Mouse (Mus musculus) heart, postnatal 0 days (tissue): ENCODE measurements around the gene Trem1. TPM values are rescaled to one million over a fixed set of nuclear protein-coding genes. Genes with fewer than 3 reads are reported as not detected.

Experiments used
- ATAC-seq: fragments of 200-750 bp; cut with Nextera tagmentation; 2 replicates; pipeline ENCODE4 v1.8.0; 2017; ENCODE audit warnings: low read depth, moderate number of reproducible peaks, moderate library complexity; ENCODE audit not compliant: insufficient read depth
- DNase-seq: peaks from one replicate; pipeline ENCODE4 v3.0.0-alpha.2; 2016; ENCODE audit warnings: low spot score
- H3K27ac ChIP-seq: fragments of 300-500 bp; sonication (generic); 2 replicates; pipeline ENCODE4 v1.5.1; 2014; ENCODE audit warnings: low read depth, mild to moderate bottlenecking
- H3K27me3 ChIP-seq: fragments of 300-500 bp; sonication (generic); 2 replicates; pipeline ENCODE4 v1.6.1; 2014; ENCODE audit warnings: low read length, mixed read lengths; ENCODE audit not compliant: control insufficient read depth, insufficient read depth
- H3K36me3 ChIP-seq: fragments of 300-500 bp; sonication (generic); replicated peaks from 2 replicates; pipeline ENCODE4 v1.6.1; 2014; ENCODE audit warnings: low read length, mixed read lengths; ENCODE audit not compliant: control insufficient read depth, insufficient read depth
- H3K4me1 ChIP-seq: fragments of 300-500 bp; sonication (generic); 2 replicates; pipeline ENCODE4 v1.6.1; 2014; ENCODE audit warnings: antibody characterized with exemption; ENCODE audit not compliant: control insufficient read depth, insufficient read depth
- H3K4me2 ChIP-seq: fragments of 300-500 bp; sonication (generic); 2 replicates; pipeline ENCODE4 v1.6.1; 2014; ENCODE audit warnings: low read depth, mild to moderate bottlenecking, low read length, moderate library complexity
- H3K4me3 ChIP-seq: fragments of 300-500 bp; sonication (generic); 2 replicates; pipeline ENCODE4 v1.5.1; 2014; ENCODE audit warnings: low read depth, low read length
- H3K9ac ChIP-seq: fragments of 300-500 bp; sonication (generic); replicated peaks from 2 replicates; pipeline ENCODE4 v1.6.1; 2014; ENCODE audit warnings: low read depth, low read length, mixed read lengths
- H3K9me3 ChIP-seq: fragments of 300-500 bp; sonication (generic); replicated peaks from 2 replicates; pipeline ENCODE4 v1.6.1; 2016; ENCODE audit warnings: low read length; ENCODE audit not compliant: control insufficient read depth
- CTCF ChIP-seq: IDR thresholded peaks from 2 replicates; pipeline ENCODE4 v1.5.1; 2016; ENCODE audit warnings: antibody characterized with exemption, control low read depth, low read depth
- EP300 ChIP-seq: IDR thresholded peaks from 2 replicates; pipeline ENCODE4 v1.6.1; 2016; ENCODE audit warnings: antibody characterized with exemption, low read depth
- WGBS: fragments of 180-500 bp; shearing (Covaris S2); extraction: QIAGEN DNeasy Blood & Tissue Kit; methylation state at CpG from one replicate; pipeline ENCODE4 v1.1.7; 2014; 5-methylcytosine and 5-hydroxymethylcytosine counted together
- polyA plus RNA-seq: library from polyadenylated mRNA; unstranded; fragments of >200 nt; fragmentation: Nextera tagmentation; extraction: Ambion mirVana; gene quantifications from 2 replicates; pipeline ENCODE4 v1.2.1, GENCODE M21; 2015
- total RNA-seq: library from RNA; depleted of rRNA; stranded (reverse); fragments of >200 nt; gene quantifications from 2 replicates; pipeline ENCODE4 v1.2.3, GENCODE M21; 2014; ENCODE audit warnings: low replicate concordance

Gene Trem1
- total and polyA plus RNA-seq, 2 experiments from 2014 or later, result 0.04 to 1.6 TPM

DNA sequence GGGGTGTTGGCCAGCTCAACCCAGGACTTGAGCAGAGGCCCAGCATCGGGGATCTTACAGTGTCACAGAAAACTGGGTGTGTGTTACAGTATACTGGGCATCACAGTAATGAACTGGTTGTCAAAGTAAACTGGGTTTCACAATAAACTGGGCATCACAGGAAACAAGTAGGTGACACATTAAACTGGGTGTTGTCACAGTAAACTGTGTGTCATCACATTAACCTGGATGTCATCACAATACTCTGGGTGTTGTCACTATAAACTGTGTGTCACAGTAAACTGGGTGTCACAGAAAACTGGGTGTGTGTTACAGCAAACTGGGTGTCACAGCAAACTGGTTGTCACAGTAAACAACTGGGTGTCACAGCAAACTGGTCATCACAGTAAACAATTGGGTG, 17.1 kb upstream of the Trem1 start:
- no peak overlapping the region for H3K4me2 ChIP-seq
- H3K4me1 ChIP-seq, result no peaks in the 10 kb centered on the region
- 75% methylated on average over 1 of the region's 1 CpGs for WGBS
- H3K4me3 ChIP-seq, result no peak overlapping the region
- H3K27me3 ChIP-seq, result no peaks in the 10 kb centered on the region
- no peaks in the 10 kb centered on the region for H3K9me3 ChIP-seq
- no peak overlapping the region for H3K27ac ChIP-seq
- no peaks in the 10 kb centered on the region for H3K36me3 ChIP-seq
- TF ChIP-seq CTCF (no peak), EP300 (no peak)
- ATAC-seq (no peak), DNase-seq (no peak)
- no peak overlapping the region for H3K9ac ChIP-seq

DNA sequence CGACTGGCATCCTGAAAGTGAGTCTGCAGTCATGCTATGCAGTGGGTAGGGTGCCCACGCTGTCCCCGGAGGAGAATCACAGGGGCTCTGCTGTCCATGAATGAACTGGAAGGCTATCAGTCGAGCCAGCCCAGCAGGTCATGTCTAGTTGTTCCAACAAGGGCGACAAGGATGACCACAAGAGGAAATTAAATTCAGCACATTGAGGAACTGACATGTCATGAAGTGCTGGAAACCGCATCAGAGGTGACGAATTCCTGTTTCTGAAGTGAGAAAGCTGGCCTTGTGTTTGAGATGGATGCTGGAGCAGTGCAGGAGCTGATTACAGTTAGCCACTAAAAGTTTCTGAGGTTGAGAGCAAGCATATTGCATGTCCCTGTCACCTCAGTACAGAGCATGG, 1.9 kb upstream of the Trem1 start:
- no peak overlapping the region for H3K4me2 ChIP-seq
- H3K36me3 ChIP-seq, result no peaks in the 10 kb centered on the region
- no peaks in the 10 kb centered on the region for H3K4me1 ChIP-seq
- no peak overlapping the region for H3K27ac ChIP-seq
- WGBS, result 66% methylated on average over 7 of the region's 7 CpGs
- no peak overlapping the region for H3K4me3 ChIP-seq
- DNase-seq (no peak), ATAC-seq (no peak)
- H3K9ac ChIP-seq, result no peak overlapping the region
- H3K27me3 ChIP-seq, result no peaks in the 10 kb centered on the region
- no peaks in the 10 kb centered on the region for H3K9me3 ChIP-seq
- no peak for TF ChIP-seq CTCF
- TF ChIP-seq EP300, result no peak

DNA sequence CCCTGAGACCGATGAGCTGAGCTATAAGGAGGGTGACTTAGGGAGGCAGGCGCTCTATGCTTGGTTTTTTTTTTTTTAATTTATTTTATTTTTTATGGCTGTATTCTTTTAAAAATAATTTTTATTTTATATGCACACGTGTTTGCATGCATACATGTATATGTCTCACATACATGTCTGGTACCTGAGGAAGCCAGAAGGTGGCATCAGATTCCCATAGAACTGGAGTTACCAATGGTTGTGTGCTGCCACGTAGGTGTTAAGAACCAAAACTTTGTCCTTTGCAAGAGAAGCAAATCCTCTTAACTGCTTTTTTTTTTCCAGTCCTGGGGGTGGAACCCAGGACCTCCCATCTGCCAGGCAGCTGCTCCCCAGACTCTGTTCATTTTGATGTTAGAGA, 1.2 kb downstream of the Trem1 start:
- H3K27ac ChIP-seq, result no peak overlapping the region
- no peak overlapping the region for H3K9ac ChIP-seq
- WGBS, result 85% methylated on average over 4 of the region's 4 CpGs
- no peak overlapping the region for H3K4me3 ChIP-seq
- H3K27me3 ChIP-seq, result no peaks in the 10 kb centered on the region
- DNase-seq, result no peak
- H3K9me3 ChIP-seq, result no peaks in the 10 kb centered on the region
- no peak overlapping the region for H3K4me2 ChIP-seq
- H3K36me3 ChIP-seq, result no peaks in the 10 kb centered on the region
- ATAC-seq, result no peak
- TF ChIP-seq CTCF (no peak), EP300 (no peak)
- no peaks in the 10 kb centered on the region for H3K4me1 ChIP-seq

GRCm38 (mm10) chr17:48234550-48234949, 2.0 kb downstream of the Trem1 start:
- no peak overlapping the region for H3K9ac ChIP-seq
- H3K9me3 ChIP-seq, result no peaks in the 10 kb centered on the region
- WGBS, result 68% methylated on average over 5 of the region's 5 CpGs
- no peaks in the 10 kb centered on the region for H3K27me3 ChIP-seq
- no peak for TF ChIP-seq CTCF
- TF ChIP-seq EP300, result no peak
- no peaks in the 10 kb centered on the region for H3K4me1 ChIP-seq
- DNase-seq (no peak), ATAC-seq (no peak)
- no peak overlapping the region for H3K4me3 ChIP-seq
- H3K4me2 ChIP-seq, result no peak overlapping the region
- no peak overlapping the region for H3K27ac ChIP-seq
- no peaks in the 10 kb centered on the region for H3K36me3 ChIP-seq

DNA sequence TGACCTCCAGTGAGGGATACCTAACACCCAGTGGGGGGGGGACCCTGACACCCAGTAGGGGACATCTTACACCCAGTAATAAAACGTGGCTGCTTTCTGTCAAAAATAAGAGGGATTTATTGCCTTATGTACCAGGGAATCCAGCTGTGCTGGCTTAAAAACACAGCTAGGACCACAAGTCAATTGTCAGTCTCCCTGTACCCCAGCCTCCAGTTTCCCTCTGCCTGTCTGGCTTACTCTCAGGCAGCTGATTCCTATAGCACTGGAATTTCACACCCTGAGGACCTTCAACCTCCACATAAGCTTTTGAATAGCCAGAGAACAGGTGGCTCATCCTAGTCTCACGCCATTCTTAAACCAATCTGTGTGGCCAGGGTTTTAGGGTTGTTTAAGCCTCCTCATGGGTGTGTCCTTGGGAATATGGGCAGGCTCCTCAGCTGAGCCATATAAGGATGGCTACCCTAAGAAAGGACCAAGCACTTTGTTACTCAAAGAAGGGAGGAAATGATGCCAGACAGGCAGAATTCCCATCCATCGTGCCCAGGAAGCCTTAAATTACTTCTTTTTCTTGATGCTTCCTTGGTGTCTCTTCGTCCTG, 3.3 kb downstream of the Trem1 start:
- Histone ChIP-seq H3K4me3 (no peak overlapping the region), H3K9ac (no peak overlapping the region), H3K36me3 (no peaks in the 10 kb centered on the region), H3K27ac (no peak overlapping the region), H3K4me2 (no peak overlapping the region), H3K27me3 (no peaks in the 10 kb centered on the region), H3K9me3 (no peaks in the 10 kb centered on the region), H3K4me1 (no peaks in the 10 kb centered on the region)
- no peak for TF ChIP-seq CTCF
- TF ChIP-seq EP300, result no peak
- 46% methylated on average over 4 of the region's 4 CpGs for WGBS
- no peak for ATAC-seq
- DNase-seq, result no peak

DNA sequence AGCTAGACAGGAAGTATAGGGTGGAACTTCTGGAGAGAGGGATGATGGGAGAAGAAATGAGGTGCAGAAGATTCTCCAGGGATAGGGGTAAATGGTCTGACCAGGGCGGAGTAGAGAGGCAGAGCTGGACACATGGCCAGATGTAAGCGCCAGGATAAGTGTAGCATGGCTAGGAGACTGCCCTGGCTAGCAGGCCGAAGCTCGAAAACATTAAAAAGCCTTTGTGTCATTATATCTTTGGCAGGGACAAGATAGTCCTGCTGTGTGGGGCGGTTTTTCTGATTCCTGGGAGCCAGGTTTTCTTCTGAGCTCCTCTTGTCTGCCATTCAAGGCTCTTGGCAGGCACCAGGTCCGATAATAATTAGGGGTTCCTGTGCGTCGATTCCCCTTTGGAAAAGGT, 5.1 kb downstream of the Trem1 start:
- WGBS, result 82% methylated on average over 8 of the region's 8 CpGs
- Histone ChIP-seq H3K27ac (no peak overlapping the region), H3K4me1 (no peaks in the 10 kb centered on the region), H3K4me2 (no peak overlapping the region), H3K4me3 (no peak overlapping the region), H3K9ac (no peak overlapping the region), H3K9me3 (no peaks in the 10 kb centered on the region), H3K27me3 (no peaks in the 10 kb centered on the region), H3K36me3 (no peaks in the 10 kb centered on the region)
- no peak for ATAC-seq
- DNase-seq, result no peak
- TF ChIP-seq EP300 (no peak), CTCF (no peak)
